Mouse (Mus musculus) embryo, embryonic 10.5 days (tissue): ENCODE results near the gene Gtf2i.

Experiments
- DNase-seq: peaks from one replicate; pipeline ENCODE4 v3.0.0-alpha.2; 2015; ENCODE audit warnings: low spot score

Gene Gtf2i

DNA sequence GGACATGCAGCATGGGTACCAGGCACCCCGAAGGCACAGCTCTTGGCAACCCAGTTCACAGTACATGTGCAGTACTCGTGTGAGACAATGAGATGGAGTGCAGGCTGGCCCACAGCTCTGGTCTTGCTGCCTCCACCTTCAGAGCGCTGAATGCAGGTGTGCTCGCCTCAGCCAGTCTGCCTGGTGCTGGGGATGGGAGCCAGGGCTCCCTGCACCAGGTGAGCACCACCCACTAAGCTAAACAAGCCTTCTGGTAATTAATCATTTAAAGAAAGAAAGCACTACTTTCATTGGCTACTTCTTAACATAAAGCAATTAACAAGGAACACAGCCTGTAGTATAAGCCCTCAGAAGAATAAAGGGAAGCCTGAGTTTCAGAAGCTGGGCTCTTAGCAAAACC lies 37.5 kb downstream of the Gtf2i start:
- DNase-seq: no peak

DNA sequence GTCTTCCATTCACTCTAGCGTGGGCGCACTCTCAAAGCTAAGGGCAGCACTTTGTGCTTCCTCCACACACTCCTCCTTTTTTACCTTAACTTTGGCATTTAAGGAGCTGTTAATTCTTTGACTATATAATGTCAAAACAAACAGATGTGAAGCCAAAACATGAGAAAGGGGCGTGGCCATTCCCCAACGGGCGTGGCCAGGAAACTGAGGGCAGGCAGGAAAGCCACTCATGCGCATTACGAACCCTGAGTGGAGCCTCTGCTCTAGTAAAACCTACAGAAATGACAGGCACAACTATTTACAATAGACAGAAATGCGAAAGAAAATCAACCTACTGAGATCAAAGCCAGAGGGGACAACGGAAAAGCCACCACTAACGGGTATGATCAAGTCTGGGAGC lies 39.0 kb downstream of the Gtf2i start:
- DNase-seq: no peak

DNA sequence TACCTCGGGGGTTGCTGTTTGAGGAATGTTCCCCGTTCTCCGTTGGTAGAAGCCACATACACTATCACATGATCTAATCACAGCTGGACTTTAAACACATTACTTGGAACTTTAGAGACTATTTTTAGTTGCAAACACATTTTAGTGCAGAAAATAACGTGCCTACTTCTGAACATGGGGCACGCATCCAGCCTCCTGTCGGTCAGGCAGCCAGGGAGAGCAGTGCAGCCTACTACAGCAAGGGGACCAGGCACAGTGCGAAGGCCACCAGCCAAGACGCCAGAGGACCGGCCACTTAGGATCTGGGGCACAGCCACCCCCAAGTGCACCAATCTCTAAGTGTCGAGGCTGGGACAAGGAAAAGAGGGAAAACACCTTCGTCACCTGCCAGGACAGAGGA lies 39.5 kb downstream of the Gtf2i start:
- DNase-seq: no peak

DNA sequence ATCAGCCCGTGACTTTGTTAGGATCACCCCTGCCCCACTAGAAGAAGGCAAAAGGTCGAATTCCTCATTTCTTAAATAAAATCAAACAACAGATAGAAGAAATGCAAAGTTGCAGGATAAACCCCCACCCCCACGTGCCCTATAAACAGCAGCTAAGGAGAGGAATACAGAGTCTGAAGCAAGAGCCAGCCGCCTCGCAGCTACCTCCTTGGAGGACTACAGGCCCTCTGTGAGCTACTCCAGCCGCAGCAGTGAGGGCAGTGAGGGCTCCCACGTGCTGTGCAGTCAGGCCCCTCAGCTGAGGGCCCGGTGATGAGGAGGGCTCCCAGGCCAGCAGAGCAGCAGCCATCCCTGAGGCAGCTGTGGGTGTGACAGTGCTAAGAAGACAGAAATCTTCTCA lies 40.8 kb downstream of the Gtf2i start:
- DNase-seq: no peak

DNA sequence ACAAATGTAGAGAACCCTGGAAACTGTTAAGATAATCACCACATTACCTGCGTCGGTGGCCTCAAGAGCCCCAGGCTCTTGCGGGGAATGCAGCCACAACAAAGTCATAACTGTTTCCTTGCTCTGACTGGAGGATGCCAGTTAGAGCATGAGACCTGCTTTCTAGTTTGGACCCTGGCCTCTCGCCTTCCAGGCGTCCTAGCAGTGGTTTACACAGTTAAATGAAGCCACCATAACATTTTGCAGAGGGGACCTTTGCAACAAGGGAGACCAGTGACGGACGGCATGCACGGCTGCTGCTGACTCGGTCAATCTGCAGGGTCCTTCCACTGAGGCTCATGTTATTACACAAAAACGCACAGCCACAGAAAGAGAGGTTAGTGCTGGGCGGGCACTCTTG lies 41.8 kb downstream of the Gtf2i start:
- DNase-seq: no peak

DNA sequence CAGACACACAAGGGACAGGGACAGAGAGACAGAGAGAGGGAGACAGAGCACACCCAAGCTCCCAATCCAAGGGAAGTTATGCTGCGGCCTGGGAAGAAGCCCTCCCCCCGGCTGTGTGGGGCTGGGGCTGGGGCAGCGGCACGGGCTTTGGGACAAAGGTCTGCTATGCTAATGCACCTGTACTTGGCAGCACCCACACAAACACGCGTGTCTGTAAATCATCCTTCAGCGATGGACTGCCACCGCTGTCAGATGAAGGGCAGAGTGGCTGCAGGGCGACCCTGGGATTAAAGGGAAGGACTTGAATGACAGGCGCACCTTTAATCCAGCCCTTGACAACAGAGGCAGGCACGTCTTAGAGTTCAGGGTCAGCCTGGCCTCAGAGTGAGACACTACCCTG lies 43.1 kb downstream of the Gtf2i start:
- no peak for DNase-seq

DNA sequence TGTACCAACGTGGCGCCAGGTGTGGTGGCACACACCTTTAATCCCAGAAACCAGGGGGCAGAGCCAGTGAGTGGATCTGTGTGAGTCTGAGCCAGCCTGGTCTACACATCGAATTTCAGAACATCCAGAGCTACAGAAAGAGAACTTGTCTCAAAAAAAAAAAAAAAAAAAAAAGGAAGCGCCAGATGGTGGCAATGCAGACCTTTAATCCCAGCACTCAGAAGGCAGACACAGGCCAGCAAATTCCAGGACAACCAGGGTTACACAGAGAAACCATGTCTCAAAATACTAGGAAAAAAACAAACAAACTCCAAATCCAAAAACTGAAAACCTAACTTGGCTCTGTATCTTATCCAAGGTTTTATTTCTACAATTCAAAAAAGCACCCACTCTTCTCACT lies 44.0 kb downstream of the Gtf2i start:
- no peak for DNase-seq

DNA sequence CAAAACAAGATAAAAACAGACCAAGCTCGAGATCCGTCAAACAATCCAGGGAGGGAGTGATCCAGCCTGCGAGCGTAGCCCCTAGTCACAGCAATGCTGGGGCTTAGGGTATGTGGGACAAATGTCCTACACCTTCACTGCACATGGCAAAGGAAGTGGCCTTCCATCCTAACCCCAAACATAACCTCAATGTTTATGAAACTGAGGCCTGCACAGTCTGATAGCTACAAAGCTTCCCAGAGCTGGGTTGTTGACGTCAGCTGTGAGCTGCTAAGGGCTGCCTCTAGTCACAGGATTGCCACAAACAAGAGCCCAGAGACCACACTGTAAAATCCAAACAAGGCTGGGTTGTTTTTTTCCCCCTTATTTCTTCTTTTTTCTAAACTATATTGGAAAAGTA lies 44.8 kb downstream of the Gtf2i start:
- no peak for DNase-seq

DNA sequence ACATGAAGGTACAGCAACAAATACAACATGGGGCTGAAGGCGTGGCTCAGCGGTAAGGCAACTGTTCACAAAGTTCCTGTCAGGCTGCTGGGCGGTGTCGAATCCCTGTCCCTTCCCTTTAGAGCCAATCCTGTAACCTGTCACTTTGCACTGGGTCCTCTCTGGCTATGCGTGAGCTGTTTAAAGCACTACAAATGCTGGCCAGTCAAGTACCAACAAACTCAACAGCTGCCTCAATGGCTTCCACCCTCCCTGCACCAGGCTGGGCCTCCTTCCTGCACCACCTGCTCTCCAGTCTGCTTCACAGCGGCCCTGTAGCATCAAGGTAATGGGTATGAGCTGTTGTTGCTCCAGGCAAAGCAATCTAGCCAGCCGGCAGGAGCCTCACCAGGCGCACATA lies 45.8 kb downstream of the Gtf2i start:
- DNase-seq: no peak

DNA sequence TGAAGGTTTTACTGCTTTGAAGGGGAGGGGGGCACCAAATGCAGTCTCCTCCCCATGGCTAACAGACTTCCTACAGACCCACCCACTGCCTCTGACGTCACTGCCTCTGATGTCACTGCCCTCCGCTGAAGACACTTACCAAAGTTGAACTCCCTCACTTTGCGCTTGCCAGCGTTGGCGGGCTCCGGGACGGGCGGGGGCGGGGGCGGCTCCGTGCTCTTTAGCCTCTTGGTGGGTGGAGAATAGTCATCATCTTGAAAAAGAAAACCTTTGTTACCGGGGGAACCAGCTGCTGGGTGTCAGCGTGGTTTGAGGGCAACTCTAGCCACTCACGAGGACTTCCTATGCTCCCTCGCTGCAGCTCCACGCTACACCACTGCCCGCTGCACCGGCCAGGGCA lies 48.2 kb downstream of the Gtf2i start:
- DNase-seq: no peak

DNA sequence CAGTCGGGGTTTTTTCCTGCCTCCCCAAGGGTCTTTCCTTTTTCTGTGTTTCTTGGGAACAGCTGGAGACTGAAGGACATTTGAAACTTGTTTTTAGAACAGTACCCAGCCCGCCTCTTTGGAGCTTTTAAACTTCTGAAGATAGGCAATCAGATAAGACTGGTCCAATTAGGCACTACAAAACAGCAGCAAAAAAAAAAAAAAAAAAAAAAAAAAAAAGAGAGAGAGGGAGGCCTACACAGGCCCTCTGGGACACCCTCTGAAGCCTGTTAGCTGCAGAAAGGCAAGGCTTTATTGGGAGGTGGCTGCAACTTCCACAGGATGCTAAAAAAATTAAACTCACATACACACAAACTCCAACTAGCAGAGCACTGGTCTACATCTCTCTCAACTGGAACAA lies 48.7 kb downstream of the Gtf2i start:
- DNase-seq: no peak

DNA sequence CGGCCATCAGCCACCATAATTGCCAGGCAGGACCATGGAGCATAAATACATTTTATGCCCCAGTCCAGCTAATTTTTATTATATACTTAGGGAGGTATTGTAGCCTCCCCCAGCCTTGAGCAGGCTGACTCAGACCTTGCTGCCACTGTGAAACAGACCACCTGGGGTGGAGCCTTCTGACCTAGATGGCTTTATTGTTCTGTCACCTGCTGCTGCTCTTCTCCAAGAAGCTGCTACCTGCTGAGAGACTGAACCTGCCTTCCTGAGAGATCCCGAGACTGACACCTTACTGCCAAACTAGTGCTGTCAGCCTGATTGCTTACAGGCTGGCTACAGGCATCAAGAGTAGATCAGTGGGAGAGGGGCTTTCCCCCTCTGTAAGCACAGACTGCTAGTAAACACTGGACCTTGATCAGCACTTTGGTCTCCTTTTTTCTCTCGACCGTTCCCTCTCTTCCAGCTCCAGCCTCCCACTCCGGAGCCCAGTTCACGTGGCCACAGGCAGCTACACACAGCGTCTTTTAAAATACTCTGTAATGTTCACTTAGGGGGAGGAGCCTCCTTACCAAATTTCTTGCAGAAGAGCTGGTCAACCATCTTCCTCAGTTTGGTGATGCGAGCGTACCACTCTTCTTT lies 54.4 kb downstream of the Gtf2i start:
- no peak for DNase-seq

DNA sequence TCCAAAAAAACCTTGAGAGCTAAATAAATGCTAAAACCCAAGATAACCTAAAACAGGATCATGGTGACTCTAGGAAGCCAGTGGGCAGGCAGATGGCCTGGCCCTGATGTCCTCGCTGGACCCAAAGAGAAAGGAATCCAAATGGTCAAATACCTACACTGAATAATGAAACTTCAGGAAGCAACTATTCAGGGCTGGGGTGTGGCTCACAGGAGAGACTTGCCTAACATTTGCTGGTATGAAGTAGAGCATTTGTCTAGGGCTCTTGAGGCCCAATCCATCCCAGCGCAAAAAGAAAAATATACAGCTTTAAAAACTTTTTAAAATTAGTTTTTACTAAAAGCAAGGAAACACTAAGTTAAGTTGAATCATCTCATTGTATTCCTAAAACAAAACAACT lies 55.6 kb downstream of the Gtf2i start:
- DNase-seq: no peak

DNA sequence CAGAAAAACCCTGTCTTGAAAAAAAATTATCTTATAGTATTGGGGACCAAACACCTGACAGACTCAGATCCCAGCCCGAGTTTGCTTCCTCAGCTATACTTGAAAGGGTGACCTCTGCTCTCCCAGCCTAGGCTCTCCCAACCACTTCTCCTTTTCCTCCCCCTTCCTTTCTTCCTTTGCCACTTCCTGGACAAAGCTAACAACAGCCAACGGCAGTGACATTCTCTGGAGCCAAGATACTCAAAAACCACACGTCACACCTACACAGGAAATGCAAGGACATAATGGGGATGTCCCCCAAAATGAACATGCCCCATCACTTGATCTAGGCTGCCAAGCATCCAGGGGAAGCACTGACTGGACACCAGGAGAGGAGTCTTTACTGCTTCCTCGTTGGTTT lies 56.2 kb downstream of the Gtf2i start:
- DNase-seq: no peak

DNA sequence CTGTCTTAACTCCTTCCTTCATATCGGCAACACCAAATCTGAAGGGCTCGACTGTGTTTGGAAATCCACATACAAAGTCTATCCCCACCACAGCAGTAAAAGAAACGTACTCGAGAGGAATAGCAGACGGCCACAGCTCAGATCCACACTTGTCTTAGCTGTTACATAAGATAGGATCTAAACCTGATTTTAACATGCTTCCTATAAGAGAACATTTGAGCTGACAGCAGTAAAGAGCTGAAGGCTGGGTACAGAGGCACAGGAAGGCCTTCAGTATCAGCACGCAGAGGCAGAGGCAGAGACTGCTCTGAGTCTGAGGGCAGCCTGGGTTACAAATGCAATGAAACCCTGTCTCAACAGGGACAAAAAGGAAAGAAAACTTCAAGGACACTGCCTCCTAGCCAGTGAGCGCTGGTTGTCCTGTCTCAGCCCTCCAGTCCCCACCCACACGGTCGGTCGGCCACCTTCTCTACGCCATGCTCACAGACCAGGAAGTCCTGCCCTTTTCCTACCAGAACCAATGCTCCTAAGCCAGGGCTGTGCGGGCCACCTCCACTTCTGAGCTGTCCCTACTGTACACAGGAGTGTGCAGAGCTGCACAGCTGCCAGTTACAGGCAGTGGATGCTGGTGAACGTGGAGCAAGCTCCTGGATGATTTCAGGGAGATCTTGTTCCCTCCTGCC lies 57.1 kb downstream of the Gtf2i start:
- no peak for DNase-seq

DNA sequence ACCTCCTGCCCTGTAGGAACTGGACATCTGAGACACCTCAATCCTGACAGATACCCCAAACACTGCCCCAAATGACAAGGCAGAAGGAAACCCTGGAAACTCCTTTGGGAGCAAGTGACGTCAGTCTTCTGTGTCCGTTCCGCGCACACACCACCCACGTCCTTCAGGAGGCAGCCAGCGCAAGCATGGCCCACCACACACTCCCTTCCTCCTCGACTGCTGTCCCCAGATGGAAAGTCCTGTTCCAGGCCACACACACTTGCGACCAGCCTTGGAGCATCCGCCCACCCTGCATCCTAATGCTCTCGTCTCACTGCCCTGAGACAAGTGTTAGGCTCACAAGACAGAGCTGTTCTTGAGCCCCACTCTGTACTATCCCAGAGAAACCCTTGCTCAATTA lies 59.3 kb downstream of the Gtf2i start:
- no peak for DNase-seq

DNA sequence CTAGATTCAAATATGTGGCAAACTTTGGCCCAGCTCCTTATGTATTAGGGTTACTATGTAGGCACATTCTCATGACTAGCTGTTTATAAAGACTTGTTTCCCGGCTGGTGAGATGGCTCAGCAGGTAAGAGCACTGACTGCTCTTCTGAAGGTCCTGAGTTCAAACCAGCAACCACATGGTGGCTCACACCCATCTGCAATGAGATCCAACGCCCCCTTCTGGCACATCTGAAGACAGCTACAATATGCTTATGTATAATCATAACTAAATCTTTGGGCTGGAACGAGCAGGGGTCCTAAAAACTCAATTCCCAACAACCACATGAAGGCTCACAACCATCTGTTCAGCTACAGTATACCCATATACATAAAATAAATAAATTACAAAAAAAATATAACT lies 60.8 kb downstream of the Gtf2i start:
- no peak for DNase-seq

DNA sequence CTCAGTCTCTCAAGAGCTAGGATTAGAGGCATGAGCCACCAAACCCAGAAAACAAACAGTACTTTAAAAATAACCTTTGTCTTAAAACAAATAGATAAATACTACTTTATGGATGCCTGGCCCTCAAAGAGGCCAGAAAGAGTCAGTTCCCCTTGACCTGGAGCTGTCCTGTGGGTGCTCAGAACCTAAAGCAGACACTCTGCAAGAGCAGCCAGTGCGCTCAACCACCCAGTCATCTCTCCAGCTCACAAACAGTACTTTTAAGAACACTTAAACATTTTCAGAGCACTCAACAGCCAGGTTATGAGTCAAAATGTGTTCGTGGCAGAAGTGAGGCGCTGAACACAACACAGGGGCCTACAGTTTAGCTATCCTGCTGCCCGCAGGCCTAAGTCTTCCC lies 63.5 kb downstream of the Gtf2i start:
- DNase-seq: no peak

DNA sequence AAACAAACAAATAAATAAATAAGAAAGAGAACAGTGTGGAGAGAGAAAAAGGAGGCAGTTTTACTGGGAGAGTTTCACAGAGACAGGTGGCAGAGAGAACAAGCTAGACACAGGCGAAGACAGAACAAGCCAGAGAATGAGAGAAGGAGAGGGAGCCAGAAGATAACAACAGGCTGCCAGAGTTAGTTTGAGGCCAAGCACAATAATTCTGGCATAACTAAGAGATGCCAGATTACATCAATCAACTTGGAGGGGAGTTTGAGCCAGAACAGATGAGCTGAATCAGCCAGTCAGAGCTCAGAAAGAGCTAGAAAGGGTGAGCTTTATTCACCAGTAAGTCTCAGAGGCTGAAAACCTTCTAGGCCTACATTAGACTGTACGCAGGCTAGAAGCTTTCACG lies 64.0 kb downstream of the Gtf2i start:
- no peak for DNase-seq

DNA sequence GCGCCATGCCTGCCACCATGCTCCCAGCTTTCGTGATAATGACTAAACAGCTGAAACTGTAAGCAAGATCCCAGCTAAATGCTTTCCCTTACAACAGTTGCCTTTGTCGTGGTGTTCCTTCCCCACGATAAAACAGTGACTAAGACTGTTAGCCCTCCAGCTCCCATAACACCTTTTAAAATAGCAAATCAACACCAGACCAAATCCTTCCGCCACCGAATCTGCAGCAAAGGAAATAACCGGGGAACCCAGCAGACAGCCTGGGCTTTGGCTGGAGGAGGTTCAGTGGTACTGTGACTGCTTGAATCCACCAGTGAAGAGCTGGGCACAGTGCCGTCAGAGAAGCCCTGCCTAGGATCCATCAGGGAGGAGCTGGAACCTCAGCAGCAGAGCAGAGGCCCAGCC lies 65.3 kb downstream of the Gtf2i start:
- no peak for DNase-seq

DNA sequence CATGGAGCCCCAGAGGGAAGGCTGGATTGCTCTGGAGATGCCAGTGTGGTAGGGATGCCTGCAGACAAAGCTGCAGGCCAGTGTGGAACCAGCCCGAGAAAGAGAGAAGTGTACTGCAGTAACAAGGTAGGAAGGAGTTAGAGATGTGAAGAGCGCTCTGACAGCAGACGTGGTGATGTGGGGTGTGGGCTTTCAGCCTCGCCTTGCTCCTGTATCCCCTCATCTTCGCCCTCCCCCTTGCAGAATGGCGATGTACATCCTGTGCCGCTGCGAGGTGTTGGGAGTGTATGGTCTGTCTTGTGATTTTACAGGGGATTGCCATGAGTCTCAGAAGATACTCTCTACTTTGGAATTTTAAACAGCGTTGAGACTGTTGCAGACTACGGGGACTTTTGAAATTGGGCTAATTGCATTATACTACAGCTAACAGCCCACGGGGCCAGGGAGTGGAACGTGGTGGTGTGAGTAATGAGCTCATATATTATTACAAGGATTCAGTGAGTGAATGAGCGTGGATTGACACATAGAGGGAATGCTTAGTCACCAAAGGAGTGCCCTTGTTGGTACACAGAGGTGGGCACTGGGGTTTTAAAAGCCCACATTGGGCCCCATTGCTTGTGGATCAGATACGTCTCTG lies 65.8 kb downstream of the Gtf2i start:
- DNase-seq: no peak

DNA sequence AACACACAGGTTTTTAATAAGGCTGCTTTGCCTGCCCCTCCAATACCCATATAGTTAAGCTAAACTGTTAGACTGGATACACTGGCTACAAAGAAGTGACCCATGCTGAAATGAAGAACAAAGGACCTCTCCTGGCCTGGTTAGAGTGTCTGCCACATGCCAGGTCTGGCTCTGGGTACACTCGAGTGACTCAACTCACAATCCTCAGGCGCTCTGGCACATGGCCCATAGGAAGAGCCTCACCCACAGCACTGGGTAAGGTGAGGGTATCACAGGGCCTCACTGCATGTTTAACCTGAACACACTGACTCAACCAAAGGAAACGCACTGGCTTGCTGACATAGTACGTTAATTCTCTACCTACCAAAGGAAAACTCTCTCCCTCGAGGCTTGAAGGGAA lies 68.4 kb downstream of the Gtf2i start:
- DNase-seq: no peak

DNA sequence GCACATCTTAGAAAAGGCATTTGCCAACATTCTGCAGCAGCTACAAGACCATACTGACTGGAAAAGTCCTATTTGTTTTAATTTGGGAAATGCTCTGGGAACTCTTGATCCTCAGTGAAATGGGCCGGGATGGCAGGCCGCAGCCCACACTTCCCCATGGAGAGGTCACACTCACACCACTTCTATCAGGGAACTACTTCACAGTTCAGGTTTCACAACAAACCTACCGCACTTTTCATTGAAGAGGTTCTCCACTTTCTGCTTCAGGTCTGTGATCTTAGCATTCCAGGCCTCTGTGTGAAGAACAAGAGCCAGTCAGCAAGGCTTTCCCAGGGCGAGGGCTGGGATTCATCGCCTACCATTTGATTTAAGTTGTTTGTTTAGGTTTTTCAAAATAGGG lies 69.7 kb downstream of the Gtf2i start:
- no peak for DNase-seq
